Mouse (Mus musculus) forebrain, postnatal 0 days (tissue): ENCODE measurements around the gene Xrcc3. TPM values are rescaled to one million over a fixed set of nuclear protein-coding genes. Genes with fewer than 3 reads are reported as not detected.

Source experiments
- ATAC-seq: fragments of 200-750 bp; cut with Nextera tagmentation; 2 replicates; pipeline ENCODE4 v1.8.0; 2017; ENCODE audit warnings: mild to moderate bottlenecking, moderate library complexity
- DNase-seq: peaks from one replicate; pipeline ENCODE4 v3.0.0-alpha.2; 2015
- H3K27ac ChIP-seq: fragments of 300-500 bp; sonication (generic); 2 replicates; pipeline ENCODE4 v1.5.1; 2014; ENCODE audit warnings: low read depth, mild to moderate bottlenecking, antibody characterized with exemption, low read length, moderate library complexity, mixed read lengths
- H3K27me3 ChIP-seq: fragments of 300-500 bp; sonication (generic); 2 replicates; pipeline ENCODE4 v1.6.1; 2014; ENCODE audit warnings: mild to moderate bottlenecking, low read length, mixed read lengths; ENCODE audit not compliant: insufficient read depth
- H3K36me3 ChIP-seq: fragments of 300-500 bp; sonication (generic); 2 replicates; pipeline ENCODE4 v1.6.1; 2014; ENCODE audit warnings: mild to moderate bottlenecking, moderate library complexity; ENCODE audit not compliant: insufficient read depth
- H3K4me1 ChIP-seq: fragments of 300-500 bp; sonication (generic); 2 replicates; pipeline ENCODE4 v1.6.1; 2014; ENCODE audit warnings: antibody characterized with exemption; ENCODE audit not compliant: insufficient read depth
- H3K4me2 ChIP-seq: fragments of 300-500 bp; sonication (generic); 2 replicates; pipeline ENCODE4 v1.6.1; 2014; ENCODE audit warnings: low read depth, mild to moderate bottlenecking, moderate library complexity
- H3K4me3 ChIP-seq: fragments of 300-500 bp; sonication (generic); 2 replicates; pipeline ENCODE4 v1.5.1; 2014; ENCODE audit warnings: low read depth, low read length, mixed read lengths
- H3K9ac ChIP-seq: fragments of 300-500 bp; sonication (generic); 2 replicates; pipeline ENCODE4 v1.6.1; 2014; ENCODE audit warnings: mild to moderate bottlenecking
- H3K9me3 ChIP-seq: fragments of 300-500 bp; sonication (generic); 2 replicates; pipeline ENCODE4 v1.6.1; 2016; ENCODE audit warnings: low read length
- CTCF ChIP-seq: sonication (generic); IDR thresholded peaks from 2 replicates; pipeline ENCODE4 v1.5.1; 2016; ENCODE audit warnings: antibody characterized with exemption, control low read depth, low read depth
- WGBS: fragments of 180-500 bp; shearing (Covaris S2); extraction: QIAGEN DNeasy Blood & Tissue Kit; methylation state at CpG from one replicate; pipeline ENCODE4 v1.1.7; 2014; 5-methylcytosine and 5-hydroxymethylcytosine counted together
- polyA plus RNA-seq: library from polyadenylated mRNA; unstranded; fragments of >200 nt; fragmentation: Nextera tagmentation; extraction: Ambion mirVana; gene quantifications from 2 replicates; pipeline ENCODE4 v1.2.1, GENCODE M21; 2015
- total RNA-seq: library from RNA; depleted of rRNA; stranded (reverse); fragments of >200 nt; gene quantifications from 2 replicates; pipeline ENCODE4 v1.2.3, GENCODE M21; 2014

Xrcc3 gene
- total and polyA plus RNA-seq, 2 experiments from 2014 or later: 2.5 to 3.5 TPM

DNA sequence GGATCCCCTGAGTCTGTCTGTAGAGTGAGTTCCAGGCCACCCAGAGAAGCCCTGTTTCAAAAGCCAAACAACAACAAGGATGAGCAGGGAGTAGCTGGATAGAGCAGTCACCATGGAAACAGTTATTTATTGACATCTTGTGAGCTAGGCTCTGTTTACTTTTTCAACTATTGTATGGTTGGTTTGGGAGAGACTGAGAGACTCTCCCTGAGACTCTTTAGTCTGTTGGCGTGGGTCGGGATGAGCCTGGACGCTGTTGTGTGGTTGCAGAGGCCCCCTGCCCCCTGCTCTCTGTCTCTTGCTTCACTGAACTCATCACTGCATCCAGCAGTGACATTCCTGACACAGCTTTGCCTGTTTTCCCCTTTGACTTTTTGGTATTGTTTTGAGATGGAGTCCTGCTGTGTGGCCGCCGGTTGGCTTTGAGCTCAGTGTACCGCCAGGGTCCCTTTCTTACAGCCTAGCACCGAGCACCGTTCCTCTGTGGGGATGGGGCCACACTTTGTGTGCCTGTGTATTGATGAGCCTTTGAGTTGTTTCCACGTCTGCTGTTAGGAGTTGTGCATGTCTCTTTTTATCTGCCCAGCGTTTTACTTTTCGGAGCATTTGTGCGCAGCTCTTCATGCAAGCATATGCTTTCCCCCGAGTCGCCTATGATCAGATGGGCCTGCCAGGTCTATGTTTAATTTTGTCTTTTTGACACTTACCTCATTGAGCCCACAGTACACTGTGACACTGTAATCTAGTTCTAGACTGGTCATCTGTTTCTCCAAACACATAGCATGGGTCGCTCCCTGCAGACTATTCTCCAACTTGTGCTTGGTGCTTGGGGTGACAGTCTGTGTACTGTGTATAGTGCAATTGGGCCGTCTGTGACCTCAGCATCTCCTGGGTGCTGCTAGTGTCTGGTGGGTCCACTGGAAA is 47.1 kb downstream of the Xrcc3 start:
- ATAC-seq (peak; percentile 32; the same call in 1 of the 2 replicates), DNase-seq (no peak)
- no peaks in the 10 kb centered on the region for H3K9me3 ChIP-seq
- H3K36me3 ChIP-seq: peaks cover 11% of the 10 kb centered on the region; the same call in 1 of the 2 replicates
- 30% methylated on average over 16 of the region's 16 CpGs for WGBS
- no peak for TF ChIP-seq CTCF
- H3K27ac ChIP-seq: no peak overlapping the region
- peaks cover 11% of the 10 kb centered on the region; the same call in 1 of the 2 replicates for H3K4me1 ChIP-seq
- no peaks in the 10 kb centered on the region for H3K27me3 ChIP-seq
- 0 out of 2 replicates have a peak overlapping the region, but pooled peaks have one; percentile 5 for H3K4me2 ChIP-seq
- no peak overlapping the region for H3K9ac ChIP-seq
- H3K4me3 ChIP-seq: no peak overlapping the region

DNA sequence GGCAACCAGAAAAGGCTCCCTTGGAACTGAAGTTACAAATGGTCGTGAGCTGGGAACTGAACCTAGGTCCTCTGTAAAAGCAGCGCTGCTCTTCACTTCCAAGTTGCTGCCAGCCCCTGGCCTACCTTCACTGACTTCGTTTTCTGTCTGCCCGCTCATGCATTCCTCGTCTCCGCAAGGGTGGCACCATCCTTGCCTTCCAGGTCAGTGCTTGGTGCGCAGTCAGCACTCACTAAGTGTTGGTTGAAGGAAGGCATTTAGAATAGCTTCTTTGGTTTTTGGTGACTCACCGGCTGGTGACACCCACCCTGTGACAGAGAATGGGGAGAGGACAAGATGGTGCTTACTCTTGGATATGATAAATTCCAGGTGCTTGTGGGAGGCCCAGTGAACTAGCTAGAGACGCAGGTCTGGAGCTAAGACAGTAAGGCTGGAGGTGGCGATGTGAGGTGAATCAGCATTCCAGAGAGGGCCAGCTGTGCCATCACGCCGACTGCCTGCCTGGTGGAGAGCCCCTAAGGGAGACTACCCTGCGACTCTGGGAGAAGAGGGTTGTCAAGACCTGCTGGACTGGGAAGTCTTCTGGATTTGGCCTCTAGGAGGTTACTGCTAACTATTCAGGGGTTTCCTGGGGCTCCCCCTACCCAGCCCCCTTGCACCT is 50.9 kb downstream of the Xrcc3 start:
- Histone ChIP-seq H3K9ac (no peak overlapping the region), H3K27ac (no peak overlapping the region), H3K4me3 (no peak overlapping the region), H3K9me3 (no peaks in the 10 kb centered on the region), H3K4me2 (no peak overlapping the region), H3K27me3 (no peaks in the 10 kb centered on the region), H3K4me1 (peaks cover 24% of the 10 kb centered on the region), H3K36me3 (peaks cover 11% of the 10 kb centered on the region; the same call in 1 of the 2 replicates)
- ATAC-seq (no peak), DNase-seq (no peak)
- no peak for TF ChIP-seq CTCF
- WGBS: 92% methylated on average over 13 of the region's 13 CpGs

- H3K27me3 ChIP-seq: no peaks in the 10 kb centered on the region
- 64% methylated on average over 7 of the region's 7 CpGs for WGBS
- ATAC-seq (no peak), DNase-seq (no peak)
- H3K4me1 ChIP-seq: peaks cover 18% of the 10 kb centered on the region
- peak overlapping the region; percentile 98 for H3K4me2 ChIP-seq
- peak overlapping the region; percentile 99 for H3K9ac ChIP-seq
- H3K36me3 ChIP-seq: peaks cover 11% of the 10 kb centered on the region; the same call in 1 of the 2 replicates
- H3K4me3 ChIP-seq: peak overlapping the region; percentile 96
- no peak for TF ChIP-seq CTCF
- H3K27ac ChIP-seq: peak overlapping the region; percentile 95; the same call in 1 of the 2 replicates
- H3K9me3 ChIP-seq: no peaks in the 10 kb centered on the region
Measured at GRCm38 (mm10) chr12:111760306-111760908, 53.3 kb downstream of the Xrcc3 start.

- Histone ChIP-seq H3K27me3 (no peaks in the 10 kb centered on the region), H3K4me2 (peak overlapping the region; percentile 98), H3K9me3 (no peaks in the 10 kb centered on the region), H3K27ac (peak overlapping the region; percentile 95), H3K9ac (peak overlapping the region; percentile 99), H3K4me3 (peak overlapping the region; percentile 96), H3K4me1 (peaks cover 18% of the 10 kb centered on the region), H3K36me3 (peaks cover 11% of the 10 kb centered on the region; the same call in 1 of the 2 replicates)
- peak; percentile 68 for DNase-seq
- no peak for TF ChIP-seq CTCF
- ATAC-seq: peak; percentile 67
- 1% methylated on average over 35 of the region's 35 CpGs for WGBS
Measured at GRCm38 (mm10) chr12:111759176-111760061, 54.3 kb downstream of the Xrcc3 start.

- 4% methylated on average over 72 of the region's 85 CpGs for WGBS
Measured at GRCm38 (mm10) chr12:111758381-111759175, 55.1 kb downstream of the Xrcc3 start, which contains the start of gene Klc1. Gene Klc1 (plus strand): TSS chr12:111758849.

More at GRCm38 (mm10) chr12:111758381-111759175, 55.1 kb downstream of the Xrcc3 start, which contains the start of gene Klc1:
- Histone ChIP-seq H3K4me2 (peak within 1 kb of the TSS; percentile 98), H3K4me3 (peak within 1 kb of the TSS; percentile 96), H3K4me1 (peaks cover 18% of the 10 kb centered on the region), H3K27me3 (no peaks in the 10 kb centered on the region), H3K36me3 (peaks cover 10% of the 10 kb centered on the region; the same call in 1 of the 2 replicates), H3K9ac (peak within 1 kb of the TSS; percentile 99), H3K27ac (peak within 1 kb of the TSS; percentile 95), H3K9me3 (no peaks in the 10 kb centered on the region)
- no peak for TF ChIP-seq CTCF
- ATAC-seq (peak; percentile 90), DNase-seq (peak; percentile 91)
